Mouse (Mus musculus): Measurements from ENCODE around the gene Cdk2ap2.
"Not testable (repeated sequence)": the region's sequence is repeated elsewhere in the genome, so short reads cannot be mapped to it uniquely, and the experiment has no call there.

GRCm38 (mm10) chr19:4063357-4063756, 33.6 kb upstream of the Cdk2ap2 start:
- TF ChIP-seq CTCF (IDR thresholded peaks at IDR 0.05; ENCODE audit: borderline replicate concordance, insufficient read depth, low read length); POLR2A (IDR thresholded peaks at IDR 0.05; ENCODE audit: low read depth, low read length): not testable (repeated sequence)

Measured in embryonic fibroblast, embryonic 13.5 days (primary cell).